Mouse (Mus musculus) limb, embryonic 15.5 days (tissue): ENCODE data around the gene Morn1. TPM values are rescaled to one million over a fixed set of nuclear protein-coding genes. Genes with fewer than 3 reads are reported as not detected.

Experiments
- ATAC-seq: fragments of 200-750 bp; cut with Nextera tagmentation; 2 replicates; pipeline ENCODE4 v1.8.0; 2017; ENCODE audit warnings: low read depth, moderate TSS enrichment; ENCODE audit not compliant: insufficient number of reproducible peaks, low FRiP score, low TSS enrichment
- H3K27ac ChIP-seq: fragments of 300-500 bp; sonication (generic); 2 replicates; pipeline ENCODE4 v1.5.1; 2015; ENCODE audit warnings: moderate library complexity, mild to moderate bottlenecking, inconsistent platforms
- H3K27me3 ChIP-seq: fragments of 300-500 bp; sonication (generic); 2 replicates; pipeline ENCODE4 v1.6.1; 2015; ENCODE audit warnings: inconsistent platforms
- H3K36me3 ChIP-seq: fragments of 300-500 bp; sonication (generic); 2 replicates; pipeline ENCODE4 v1.6.1; 2015; ENCODE audit warnings: inconsistent platforms
- H3K4me1 ChIP-seq: fragments of 300-500 bp; sonication (generic); 2 replicates; pipeline ENCODE4 v1.6.1; 2015; ENCODE audit warnings: inconsistent platforms
- H3K4me2 ChIP-seq: fragments of 300-500 bp; sonication (generic); 2 replicates; pipeline ENCODE4 v1.6.1; 2015; ENCODE audit warnings: mild to moderate bottlenecking, inconsistent platforms
- H3K4me3 ChIP-seq: fragments of 300-500 bp; sonication (generic); 2 replicates; pipeline ENCODE4 v1.5.1; 2015; ENCODE audit warnings: mild to moderate bottlenecking, inconsistent platforms
- H3K9ac ChIP-seq: fragments of 300-500 bp; sonication (generic); 2 replicates; pipeline ENCODE4 v1.6.1; 2015; ENCODE audit warnings: inconsistent platforms
- H3K9me3 ChIP-seq: fragments of 300-500 bp; sonication (generic); 2 replicates; pipeline ENCODE4 v1.6.1; 2016; ENCODE audit warnings: inconsistent platforms
- WGBS: fragments of 180-500 bp; shearing (Covaris S2); methylation state at CpG from one replicate; pipeline ENCODE4 v1.1.7; 2015; 5-methylcytosine and 5-hydroxymethylcytosine counted together
- polyA plus RNA-seq: library from polyadenylated mRNA; unstranded; fragments of >200 nt; fragmentation: Nextera tagmentation; extraction: Ambion mirVana; gene quantifications from 2 replicates; pipeline ENCODE4 v1.2.1, GENCODE M21; 2015

Gene Morn1
- polyA plus RNA-seq, 1 experiment from 2014 or later = 5.0 TPM

DNA sequence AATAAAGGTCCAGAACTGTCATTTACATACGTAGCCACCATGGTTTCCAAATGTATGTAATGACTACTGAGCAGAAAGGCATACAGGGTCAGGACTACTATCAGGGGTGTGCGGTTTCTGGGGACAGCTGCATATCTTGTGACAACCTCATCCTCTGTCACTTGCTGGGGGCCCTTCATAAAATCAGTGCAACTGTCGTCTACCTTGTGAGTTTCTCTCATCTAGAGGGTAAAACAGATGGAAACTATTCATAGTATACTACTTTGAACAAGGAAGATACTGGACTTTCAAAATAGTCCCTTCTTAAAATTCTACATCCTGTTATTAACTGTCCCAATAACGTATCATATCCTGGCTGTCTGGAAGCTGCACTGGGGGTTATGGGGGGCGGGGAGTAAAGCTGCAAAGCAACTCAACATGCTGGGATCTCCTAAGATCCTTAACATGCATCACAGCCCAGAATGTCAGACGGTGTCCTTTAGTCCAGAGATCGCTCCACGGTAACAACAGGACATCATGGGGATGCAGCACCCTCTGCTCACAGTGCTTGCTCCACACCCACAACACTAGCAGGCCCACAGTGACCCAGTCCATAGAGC lies 84.3 kb downstream of the Morn1 start:
- Histone ChIP-seq H3K4me3 (no peak overlapping the region), H3K4me2 (no peak overlapping the region), H3K9ac (no peak overlapping the region), H3K27me3 (no peaks in the 10 kb centered on the region), H3K27ac (peak overlapping the region; percentile 48), H3K4me1 (peaks cover 80% of the 10 kb centered on the region), H3K9me3 (no peaks in the 10 kb centered on the region), H3K36me3 (no peaks in the 10 kb centered on the region)
- 58% methylated on average over 8 of the region's 8 CpGs for WGBS
- no peak for ATAC-seq

DNA sequence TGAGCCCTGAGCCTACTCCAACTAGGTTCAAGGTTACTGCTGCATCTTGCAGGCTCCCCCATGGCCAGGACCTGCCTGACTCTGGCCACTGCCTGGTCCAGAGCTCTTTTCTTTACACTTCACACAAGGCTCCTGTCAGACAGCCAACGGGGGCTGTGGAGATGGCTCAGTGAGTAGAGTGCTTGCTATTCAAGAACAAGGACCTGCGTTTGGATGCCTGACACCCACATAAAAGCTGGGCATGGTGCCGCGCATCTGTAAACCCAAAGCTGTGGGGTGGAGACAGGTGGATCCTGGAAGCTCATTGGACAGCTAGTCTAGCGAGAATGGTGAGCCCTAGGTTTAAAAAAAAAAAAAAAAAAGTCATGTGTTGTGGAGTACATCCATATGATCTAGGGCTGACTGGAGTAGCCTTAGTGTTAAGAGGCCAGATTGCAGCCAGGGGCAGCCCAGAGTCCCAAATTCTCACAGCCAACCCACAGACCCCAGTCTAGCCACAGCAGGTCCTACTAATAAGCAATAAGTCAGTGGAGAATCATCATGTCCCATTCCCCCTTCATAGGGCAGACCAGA lies 85.7 kb downstream of the Morn1 start:
- no peak overlapping the region for H3K4me2 ChIP-seq
- WGBS = 56% methylated on average over 5 of the region's 5 CpGs
- peak overlapping the region; percentile 94 for H3K27ac ChIP-seq
- H3K36me3 ChIP-seq = no peaks in the 10 kb centered on the region
- no peaks in the 10 kb centered on the region for H3K27me3 ChIP-seq
- ATAC-seq = no peak
- no peaks in the 10 kb centered on the region for H3K9me3 ChIP-seq
- H3K9ac ChIP-seq = no peak overlapping the region
- H3K4me3 ChIP-seq = no peak overlapping the region
- peaks cover 82% of the 10 kb centered on the region for H3K4me1 ChIP-seq

DNA sequence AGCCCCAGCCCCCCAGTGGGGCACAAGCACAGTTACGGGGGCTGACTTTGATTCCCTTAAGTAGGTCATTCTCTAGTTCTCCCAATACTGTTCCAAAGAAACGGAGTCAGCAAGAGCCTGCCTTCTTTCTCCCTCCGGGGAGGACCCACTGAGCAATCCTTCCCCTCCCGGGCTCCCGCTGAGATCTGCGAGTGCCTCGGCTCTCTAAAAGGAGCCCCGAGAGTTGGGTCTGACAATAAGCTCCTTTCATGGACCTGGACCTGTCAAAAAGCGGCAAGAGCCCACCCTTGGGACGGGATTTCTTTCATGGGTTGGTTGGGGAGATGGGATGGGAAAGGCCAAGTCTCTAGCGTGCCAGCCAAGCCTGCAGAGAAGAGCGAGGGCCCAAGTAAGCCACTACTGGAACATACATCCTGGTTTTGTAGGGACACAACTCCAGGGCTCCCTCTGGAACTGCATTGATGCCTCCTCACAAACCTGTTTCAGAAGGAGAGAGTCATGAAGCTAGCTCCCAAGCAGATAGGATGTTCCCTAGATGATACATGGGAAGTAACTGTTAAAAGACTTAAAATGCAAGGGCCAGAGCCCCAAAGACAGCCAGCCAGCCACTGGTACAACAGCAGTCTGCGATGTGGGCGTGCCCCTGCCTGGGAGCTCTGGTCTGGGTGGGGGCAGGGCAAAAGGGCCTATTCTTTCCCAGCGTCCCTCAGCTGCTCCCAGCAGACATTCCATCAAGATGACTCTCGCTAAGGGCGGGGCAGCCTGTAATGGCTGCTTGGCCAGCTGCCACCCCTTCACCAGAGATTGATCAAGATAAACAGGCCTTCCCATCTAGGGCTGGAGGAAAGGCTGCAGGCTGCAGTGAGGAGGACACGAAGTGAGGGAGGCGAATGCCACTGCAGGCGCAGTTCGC lies 86.8 kb downstream of the Morn1 start:
- Histone ChIP-seq H3K36me3 (no peaks in the 10 kb centered on the region), H3K4me2 (peak overlapping the region; percentile 30), H3K9me3 (no peaks in the 10 kb centered on the region), H3K27ac (peak overlapping the region; percentile 94), H3K4me1 (peaks cover 90% of the 10 kb centered on the region), H3K4me3 (no peak overlapping the region), H3K27me3 (no peaks in the 10 kb centered on the region), H3K9ac (0 out of 2 replicates have a peak overlapping the region, but pooled peaks have one; percentile 3)
- peak; percentile 86 for ATAC-seq
- WGBS = 14% methylated on average over 21 of the region's 21 CpGs

GRCm38 (mm10) chr4:155173822-155174785 lies 87.7 kb downstream of the Morn1 start:
- Histone ChIP-seq H3K9ac (no peak overlapping the region), H3K4me3 (0 out of 2 replicates have a peak overlapping the region, but pooled peaks have one; percentile 4), H3K36me3 (no peaks in the 10 kb centered on the region), H3K9me3 (no peaks in the 10 kb centered on the region), H3K4me1 (peaks cover 93% of the 10 kb centered on the region), H3K4me2 (peak overlapping the region; percentile 30), H3K27me3 (no peaks in the 10 kb centered on the region), H3K27ac (peak overlapping the region; percentile 94)
- 0 out of 2 replicates have a peak, but pooled peaks have one; percentile 3 for ATAC-seq
- 13% methylated on average over 17 of the region's 17 CpGs for whole genome bisulfite sequencing

GRCm38 (mm10) chr4:155176210-155176609 lies 89.8 kb downstream of the Morn1 start:
- WGBS = 20% methylated on average over 3 of the region's 3 CpGs
- H3K9me3 ChIP-seq = no peaks in the 10 kb centered on the region
- no peak overlapping the region for H3K4me2 ChIP-seq
- no peak for ATAC-seq
- H3K27me3 ChIP-seq = no peaks in the 10 kb centered on the region
- H3K4me3 ChIP-seq = no peak overlapping the region
- H3K9ac ChIP-seq = no peak overlapping the region
- H3K36me3 ChIP-seq = no peaks in the 10 kb centered on the region
- H3K27ac ChIP-seq = peak overlapping the region; percentile 83; the same call in 1 of the 2 replicates
- peaks cover 91% of the 10 kb centered on the region for H3K4me1 ChIP-seq

DNA sequence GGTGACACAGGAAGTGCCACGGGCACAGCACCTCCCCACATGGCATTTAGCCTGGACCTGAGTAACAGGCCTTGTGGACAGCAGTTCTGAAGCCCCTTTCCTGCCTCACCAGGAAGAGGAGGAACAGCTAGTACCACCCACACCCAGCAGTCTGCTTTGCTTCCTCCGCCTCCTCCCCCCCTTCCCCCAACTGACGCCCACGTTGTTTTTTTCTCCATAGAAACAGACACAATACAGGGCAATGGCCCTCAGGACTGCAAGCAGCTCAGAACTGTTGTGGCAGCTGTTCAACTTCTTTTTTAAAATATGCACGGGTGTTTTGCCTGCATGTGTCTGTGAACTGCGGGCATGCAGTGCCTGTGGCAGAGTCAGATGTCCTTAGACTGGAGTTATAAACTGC lies 91.9 kb downstream of the Morn1 start:
- Histone ChIP-seq H3K27me3 (no peaks in the 10 kb centered on the region), H3K9ac (no peak overlapping the region), H3K4me2 (peak overlapping the region; percentile 30), H3K4me3 (no peak overlapping the region), H3K9me3 (no peaks in the 10 kb centered on the region), H3K36me3 (no peaks in the 10 kb centered on the region), H3K4me1 (peaks cover 83% of the 10 kb centered on the region), H3K27ac (peak overlapping the region; percentile 83)
- WGBS = 1% methylated on average over 6 of the region's 6 CpGs
- ATAC-seq = peak; percentile 50

GRCm38 (mm10) chr4:155178981-155179512 lies 92.7 kb downstream of the Morn1 start:
- Histone ChIP-seq H3K27ac (peak overlapping the region; percentile 83), H3K27me3 (no peaks in the 10 kb centered on the region), H3K9ac (0 out of 2 replicates have a peak overlapping the region, but pooled peaks have one; percentile 2), H3K4me3 (no peak overlapping the region), H3K4me1 (peaks cover 81% of the 10 kb centered on the region), H3K4me2 (peak overlapping the region; percentile 30), H3K9me3 (no peaks in the 10 kb centered on the region), H3K36me3 (no peaks in the 10 kb centered on the region)
- peak; percentile 9; the same call in 1 of the 2 replicates for ATAC-seq
- 25% methylated on average over 3 of the region's 3 CpGs for WGBS

GRCm38 (mm10) chr4:155183201-155183600 lies 96.8 kb downstream of the Morn1 start:
- H3K27me3 ChIP-seq = no peaks in the 10 kb centered on the region
- no peak overlapping the region for H3K4me2 ChIP-seq
- no peak overlapping the region for H3K4me3 ChIP-seq
- H3K36me3 ChIP-seq = no peaks in the 10 kb centered on the region
- 74% methylated on average over 7 of the region's 7 CpGs for WGBS
- peaks cover 76% of the 10 kb centered on the region for H3K4me1 ChIP-seq
- no peak overlapping the region for H3K9ac ChIP-seq
- H3K9me3 ChIP-seq = no peaks in the 10 kb centered on the region
- ATAC-seq = no peak
- H3K27ac ChIP-seq = no peak overlapping the region

DNA sequence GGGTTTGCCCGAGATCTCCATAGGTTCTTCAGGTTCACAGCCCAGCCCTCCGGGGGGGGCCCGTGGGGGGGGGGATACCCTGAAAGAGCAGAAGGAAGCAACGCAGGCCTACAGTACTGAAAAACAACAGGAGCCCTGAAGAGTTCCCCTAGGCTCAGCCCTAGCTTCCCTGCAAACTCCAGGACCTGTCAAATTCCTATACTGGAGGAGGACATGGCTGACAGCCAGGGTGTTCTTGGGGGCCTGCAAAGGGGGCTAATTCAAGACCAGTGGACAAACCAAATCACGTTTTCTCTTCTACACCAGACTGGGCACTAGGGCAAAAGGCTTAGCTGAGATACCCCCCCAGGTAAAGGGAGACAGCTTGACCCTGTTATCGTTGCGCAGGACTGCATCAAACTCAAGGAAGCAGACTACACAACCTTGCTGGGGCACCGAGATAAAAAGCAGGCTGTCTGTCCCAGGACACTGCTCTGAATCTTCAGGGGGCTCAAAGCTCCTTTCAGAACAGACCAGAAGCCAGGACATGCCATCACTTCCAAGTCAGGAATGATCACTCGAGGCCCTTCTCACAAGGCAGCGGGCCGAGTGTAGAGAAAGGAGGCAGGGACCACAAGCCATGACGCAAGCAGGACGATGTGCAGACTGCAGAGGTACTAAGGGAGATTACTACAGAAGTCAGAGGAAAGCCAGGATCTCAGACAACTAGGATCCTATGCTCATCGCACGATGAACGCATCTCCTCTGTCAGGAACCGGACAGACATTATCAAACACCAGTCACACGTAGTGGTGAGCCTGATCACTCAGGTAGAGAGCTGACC lies 98.1 kb downstream of the Morn1 start:
- no peak for ATAC-seq
- Histone ChIP-seq H3K4me1 (peaks cover 75% of the 10 kb centered on the region), H3K27ac (peak overlapping the region; percentile 7; the same call in 1 of the 2 replicates), H3K4me2 (0 out of 2 replicates have a peak overlapping the region, but pooled peaks have one; percentile 1), H3K4me3 (no peak overlapping the region), H3K27me3 (no peaks in the 10 kb centered on the region), H3K36me3 (no peaks in the 10 kb centered on the region), H3K9ac (no peak overlapping the region), H3K9me3 (no peaks in the 10 kb centered on the region)
- WGBS = 61% methylated on average over 18 of the region's 18 CpGs

DNA sequence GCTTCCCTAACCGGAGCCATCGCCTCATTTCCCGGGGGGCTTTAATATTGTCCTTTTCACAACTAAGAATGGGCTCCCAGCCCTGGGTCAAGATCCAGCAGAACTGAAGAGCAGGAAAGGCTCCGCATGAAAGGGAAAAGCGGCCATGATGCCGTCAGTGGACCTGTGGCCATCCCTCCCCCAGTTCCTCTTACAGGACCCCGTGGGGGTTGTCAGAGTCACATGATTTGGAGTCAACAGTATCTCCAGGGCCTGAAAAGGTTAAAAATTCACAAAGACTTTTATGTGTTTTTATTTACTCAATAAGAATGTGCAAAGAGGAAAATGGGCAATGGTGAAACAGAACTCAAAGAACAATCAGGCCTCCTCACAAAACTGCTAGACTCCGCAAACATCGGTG lies 99.5 kb downstream of the Morn1 start:
- Histone ChIP-seq H3K27me3 (no peaks in the 10 kb centered on the region), H3K9me3 (no peaks in the 10 kb centered on the region), H3K27ac (no peak overlapping the region; the same call in 1 of the 2 replicates), H3K9ac (no peak overlapping the region), H3K4me2 (no peak overlapping the region), H3K36me3 (no peaks in the 10 kb centered on the region), H3K4me1 (peaks cover 80% of the 10 kb centered on the region), H3K4me3 (no peak overlapping the region)
- 88% methylated on average over 9 of the region's 9 CpGs for WGBS
- ATAC-seq = no peak
